Mouse (Mus musculus) embryo, embryonic 9.5 days (tissue): ENCODE measurements around the gene Zfp655.
A peak's percentile ranks its signal among the peaks of the same experiment; 100 is the strongest.
"Not testable (repeated sequence)": the region's sequence is repeated elsewhere in the genome, so short reads cannot be mapped to it uniquely, and the experiment has no call there.

Experiments
- DNase-seq: peaks from one replicate; pipeline ENCODE4 v3.0.0-alpha.2; 2017; ENCODE audit errors: extremely low spot score

Zfp655 gene

DNA sequence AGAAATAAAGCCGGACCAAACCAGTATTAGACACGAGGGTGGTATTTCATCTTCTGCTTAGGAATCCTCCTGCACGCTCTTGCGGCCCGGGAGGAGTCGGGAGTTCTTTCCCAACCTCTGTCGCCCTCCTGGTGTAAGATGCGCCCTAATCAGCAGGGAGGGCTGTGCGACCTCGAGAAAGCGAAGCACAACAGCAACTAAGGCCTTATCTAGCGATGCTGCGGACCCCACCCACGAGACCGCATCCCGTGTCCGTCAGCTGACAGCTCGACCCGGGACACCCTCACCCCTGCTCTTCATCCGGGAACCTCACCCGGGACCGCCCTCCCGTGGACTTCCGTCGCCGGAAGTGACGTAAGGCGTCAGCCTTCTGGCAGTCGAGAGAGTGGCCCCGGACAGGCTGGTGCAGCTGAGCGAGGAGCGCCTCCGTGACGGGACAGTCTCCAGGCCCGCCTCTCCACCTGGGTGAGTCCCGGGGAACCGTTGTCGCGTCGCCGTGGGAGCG is at the start of gene Zfp655:
Gene Zfp655, plus strand, starts transcription at position 349 of the 505 bp plus-strand sequence.
- peak; percentile 97 for DNase-seq

DNA sequence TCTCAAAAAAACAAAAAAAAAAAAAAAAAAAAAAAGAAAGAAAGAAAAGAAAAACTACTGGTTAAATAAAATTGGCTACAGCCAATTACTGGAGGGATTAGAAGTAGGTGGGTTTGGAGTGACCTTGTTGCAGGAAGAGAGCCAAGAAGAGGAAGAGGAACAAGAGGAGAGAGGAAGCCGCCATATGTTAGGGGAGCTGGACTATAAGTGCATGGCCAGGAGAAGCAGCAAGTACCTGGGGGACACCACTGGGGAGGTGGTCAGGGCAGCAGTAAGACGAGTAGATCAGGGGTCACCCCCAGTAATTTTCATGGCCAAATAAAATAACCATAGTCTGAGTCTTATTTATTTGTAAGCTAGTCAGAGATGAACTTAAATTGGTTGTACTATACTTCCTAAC is 46.3 kb upstream of the Zfp655 start:
- DNase-seq, result no peak

DNA sequence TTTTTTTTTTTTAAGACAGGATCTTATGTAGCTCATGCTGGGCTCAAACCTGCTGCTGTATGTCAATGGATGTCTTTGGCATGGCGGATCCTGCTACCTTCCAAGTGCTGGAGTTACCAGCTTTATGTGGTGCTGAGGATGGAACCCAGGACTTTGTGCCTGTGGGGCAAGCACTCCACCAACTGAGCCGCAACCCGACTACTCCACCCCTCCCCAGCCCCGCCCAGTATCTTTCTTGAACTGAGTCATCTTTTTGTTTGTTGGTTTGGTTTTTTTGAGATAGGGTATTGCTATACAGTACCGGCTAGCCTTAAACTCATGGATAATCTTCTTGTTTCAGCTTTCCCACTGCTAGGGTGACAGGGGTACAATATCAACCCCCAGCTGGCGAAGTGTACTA is 42.1 kb upstream of the Zfp655 start:
- DNase-seq, result no peak

DNA sequence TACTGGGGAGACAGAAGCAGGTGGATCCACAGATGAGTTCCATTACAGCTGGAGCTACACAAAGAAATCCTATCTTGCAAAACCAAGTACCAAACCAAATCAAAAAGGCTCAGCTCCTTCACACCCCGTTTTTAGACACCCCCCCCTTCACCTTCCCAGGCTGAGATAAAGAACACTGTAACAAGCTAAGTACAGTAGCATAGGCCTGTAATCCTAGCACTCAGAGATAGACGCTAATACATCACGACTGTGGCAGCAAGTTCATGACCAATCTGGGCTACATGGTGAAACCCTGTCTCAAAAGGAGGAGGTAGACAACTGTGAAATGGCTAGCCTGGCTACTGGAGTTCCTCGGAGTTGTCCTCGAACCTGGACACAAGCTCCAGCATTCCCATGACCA is 41.1 kb upstream of the Zfp655 start:
- no peak for DNase-seq

DNA sequence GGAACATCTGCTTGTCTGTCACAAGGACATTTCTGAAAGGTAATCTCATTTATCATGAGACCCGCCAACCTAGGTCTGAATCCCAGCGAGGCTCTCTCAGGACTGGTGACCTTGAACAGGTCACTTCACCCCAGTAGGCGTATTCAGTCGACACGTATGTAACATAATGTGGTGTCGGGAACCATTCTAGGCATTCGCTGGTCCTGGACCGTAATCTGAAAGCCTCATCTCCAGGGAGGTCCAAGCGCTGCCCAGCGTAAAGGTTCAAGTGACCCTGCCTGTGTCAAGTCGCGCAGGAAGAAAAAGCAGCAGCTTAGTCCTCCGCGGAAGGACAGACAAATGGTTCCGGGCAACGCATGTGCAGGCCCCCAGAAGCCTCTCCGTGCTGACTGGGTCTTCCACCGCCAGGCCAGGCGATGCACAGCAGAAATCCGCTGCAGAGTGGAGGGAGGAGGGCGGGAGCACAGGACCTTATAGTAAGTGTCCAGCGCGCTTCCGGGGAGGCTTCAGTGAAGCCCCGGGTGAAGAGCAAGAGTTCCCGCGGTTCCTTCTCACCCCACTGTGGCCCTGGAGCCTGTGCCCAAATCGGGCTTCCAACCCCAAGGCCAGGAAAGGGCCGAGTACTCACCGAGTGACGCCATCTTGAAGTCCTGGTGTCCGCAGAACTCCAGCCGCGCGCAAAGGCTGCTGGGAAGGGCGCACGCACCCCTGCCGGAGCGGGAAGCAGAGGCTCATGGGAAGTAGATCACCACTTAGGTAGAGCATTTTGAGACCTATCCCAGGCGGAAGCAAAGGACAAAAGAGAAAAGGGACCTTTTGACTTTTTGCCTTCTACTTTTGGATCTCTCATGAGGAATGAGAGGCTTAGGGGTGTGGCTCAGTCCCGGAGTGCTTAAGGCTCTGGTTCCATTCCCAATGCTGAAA is 40.4 kb upstream of the Zfp655 start:
- peak; percentile 89 for DNase-seq

DNA sequence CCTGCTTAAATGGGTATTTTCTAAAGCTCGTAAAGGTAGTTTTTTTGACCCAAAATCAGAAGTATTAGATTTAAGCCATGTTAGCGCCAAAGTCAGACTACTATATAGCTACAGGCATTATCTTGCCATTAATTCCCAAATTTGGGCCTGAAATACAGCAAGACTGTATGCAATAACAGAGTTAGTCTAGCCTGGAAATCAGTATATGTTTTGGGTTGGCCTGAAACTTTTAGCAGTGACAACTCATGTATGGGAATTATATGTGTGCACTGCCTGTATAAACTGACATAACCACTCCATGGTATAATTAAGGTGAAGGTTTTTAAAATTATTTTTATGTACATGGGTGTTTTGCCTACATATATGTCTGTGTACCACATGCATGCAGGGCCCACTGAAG is 39.6 kb upstream of the Zfp655 start, which contains the start of gene Atp5j2:
Gene Atp5j2, minus strand, starts transcription at position 101 of the 400 bp plus-strand sequence.
- no peak for DNase-seq

DNA sequence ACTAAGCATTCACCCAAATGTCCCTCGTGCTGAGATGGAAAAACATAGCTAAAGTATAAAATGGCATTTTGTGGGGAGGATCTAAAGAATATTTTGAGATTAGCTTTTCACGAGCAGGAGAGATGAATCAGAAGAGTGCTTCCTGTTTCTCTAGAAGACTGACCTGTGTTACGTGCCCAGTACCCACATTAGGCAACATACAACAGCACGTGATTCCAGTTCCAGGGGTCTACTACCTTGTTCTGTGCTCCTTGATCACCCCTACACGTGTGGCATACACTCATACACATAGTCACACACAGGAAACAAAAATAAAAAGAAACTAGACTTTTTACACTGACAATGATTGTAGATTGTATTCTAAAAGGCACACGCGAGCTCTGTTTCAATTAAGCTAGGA is 31.1 kb upstream of the Zfp655 start:
- no peak for DNase-seq

DNA sequence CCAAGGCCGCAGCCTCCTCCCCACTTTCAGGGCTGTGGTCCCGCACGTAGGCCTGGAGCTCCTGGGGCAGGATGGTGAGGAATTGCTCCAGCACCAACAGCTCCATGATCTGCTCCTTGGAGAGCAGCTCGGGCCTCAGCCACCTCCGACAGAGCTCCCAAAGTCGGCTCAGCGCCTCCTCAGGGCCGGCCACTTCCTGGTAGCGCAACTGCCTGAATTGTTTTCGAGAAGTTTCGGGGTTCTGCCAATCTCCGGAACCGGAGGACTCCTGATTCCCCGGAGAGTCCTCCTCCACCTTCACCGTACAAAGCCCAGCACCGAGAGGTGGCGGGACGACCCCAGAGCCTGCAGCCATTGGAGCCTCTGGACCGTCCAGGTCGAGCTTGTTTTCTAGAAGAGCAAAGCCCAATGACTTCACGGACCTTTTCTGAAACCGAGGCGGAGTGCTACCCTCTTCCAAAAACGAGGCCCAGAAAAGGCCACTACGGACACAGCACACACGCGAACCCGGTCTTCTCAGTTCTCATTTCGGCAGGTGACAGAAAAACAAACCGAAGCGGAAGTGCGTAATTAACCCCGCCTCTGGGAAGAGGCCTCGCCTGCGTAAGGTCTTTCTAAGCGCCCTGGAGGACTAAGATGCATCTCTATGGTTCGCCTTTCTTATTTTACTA is 30.1 kb upstream of the Zfp655 start, which contains the start of gene Zkscan14:
Gene Zkscan14, minus strand, starts transcription at position 548 of the 671 bp plus-strand sequence.
- peak; percentile 80 for DNase-seq

DNA sequence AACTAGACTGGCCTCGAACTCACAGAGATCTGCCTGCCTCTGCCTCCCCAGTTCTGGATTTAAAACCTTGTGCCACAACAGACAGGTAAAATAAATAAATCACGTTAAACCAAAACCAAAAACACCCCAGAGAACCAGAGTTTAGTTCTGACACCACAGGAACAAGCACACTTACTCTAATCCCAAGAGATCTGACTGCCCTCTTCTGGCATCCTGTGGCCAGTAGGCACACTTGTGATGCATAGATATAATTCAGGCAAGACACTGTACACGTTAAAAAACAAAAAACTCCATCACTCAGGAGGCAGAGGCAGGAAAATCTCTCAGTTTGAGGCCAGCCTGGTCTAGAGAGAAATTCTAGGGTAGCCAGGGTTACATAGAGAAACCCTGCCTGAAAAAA is 29.1 kb upstream of the Zfp655 start:
- no peak for DNase-seq

DNA sequence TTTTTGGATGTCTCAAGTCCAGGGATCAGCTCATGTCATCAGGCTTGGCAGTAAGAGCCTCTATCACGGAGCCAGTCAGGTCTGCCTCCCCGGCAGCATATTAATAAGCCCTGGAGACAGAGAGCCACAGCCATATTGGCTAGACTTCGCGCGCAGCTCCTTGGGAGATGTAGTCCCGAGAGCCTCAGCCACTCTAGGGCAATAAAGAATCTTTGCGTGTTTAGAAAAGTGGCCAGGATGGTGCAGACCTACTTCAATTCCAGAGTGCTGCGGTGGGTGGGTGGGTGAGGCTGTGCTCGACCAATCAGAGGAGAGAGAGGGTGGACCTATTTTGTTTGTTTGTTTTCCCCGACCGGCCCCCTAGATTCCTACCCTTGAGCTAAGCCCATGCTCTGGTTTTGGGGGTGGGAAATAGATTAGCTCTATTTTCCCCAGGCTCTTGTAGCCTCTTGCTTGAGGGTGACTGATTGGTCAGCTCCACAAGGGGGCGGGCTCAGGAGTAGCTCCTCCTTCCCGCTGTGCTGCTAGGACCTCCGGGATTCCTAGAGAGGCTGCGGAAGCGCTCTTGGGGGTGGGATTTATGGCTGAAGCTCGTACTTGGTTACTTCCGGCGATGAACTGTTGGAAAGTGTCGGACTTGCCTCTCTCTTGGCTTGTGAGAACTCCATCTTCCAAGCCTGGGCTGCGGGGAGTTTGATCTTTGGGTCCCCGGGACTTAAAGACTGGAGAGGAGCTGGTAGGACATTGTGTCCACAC is 27.4 kb upstream of the Zfp655 start, which contains the start of gene Zkscan5:
Gene Zkscan5, plus strand, starts transcription at position 627 of the 756 bp plus-strand sequence.
- peak; percentile 96 for DNase-seq

DNA sequence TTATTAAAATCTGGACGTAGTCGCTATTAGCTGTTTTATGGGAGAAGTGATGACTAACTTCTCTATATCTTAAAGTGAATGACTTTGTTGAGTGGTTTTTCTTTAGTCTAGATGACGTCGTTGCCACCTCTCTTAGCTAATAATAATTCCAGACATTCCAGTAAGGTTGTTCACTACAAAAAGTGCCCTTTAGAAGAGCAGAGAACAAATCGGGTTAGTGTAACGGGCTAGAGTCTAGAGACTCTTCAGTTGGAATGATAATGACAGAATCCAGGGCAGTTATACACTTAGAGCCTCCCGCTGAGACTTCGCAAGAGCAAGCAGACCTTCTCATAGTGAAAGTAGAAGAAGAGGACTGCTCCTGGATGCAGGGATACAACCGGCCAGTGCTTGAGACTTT is 26.5 kb upstream of the Zfp655 start:
- no peak for DNase-seq

DNA sequence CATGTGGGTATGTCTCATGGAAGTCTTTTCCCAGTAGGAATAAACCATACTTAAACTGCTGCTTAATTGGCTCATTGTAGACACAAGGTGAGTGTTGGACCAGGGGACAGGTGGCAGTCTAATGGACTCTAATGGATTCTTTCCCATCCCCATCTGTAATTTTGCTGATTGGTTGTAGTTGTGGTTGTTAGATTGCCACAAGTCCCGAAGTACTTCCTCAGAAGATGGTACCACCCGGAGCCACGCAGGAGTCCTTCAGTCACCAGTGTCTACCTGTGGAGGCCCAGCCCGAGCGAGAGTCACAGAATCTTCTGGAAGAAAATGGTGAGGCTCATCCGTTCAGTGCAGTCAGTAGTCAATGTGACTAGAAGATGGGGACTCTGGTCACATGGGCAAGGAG is 24.1 kb upstream of the Zfp655 start:
- no peak for DNase-seq

DNA sequence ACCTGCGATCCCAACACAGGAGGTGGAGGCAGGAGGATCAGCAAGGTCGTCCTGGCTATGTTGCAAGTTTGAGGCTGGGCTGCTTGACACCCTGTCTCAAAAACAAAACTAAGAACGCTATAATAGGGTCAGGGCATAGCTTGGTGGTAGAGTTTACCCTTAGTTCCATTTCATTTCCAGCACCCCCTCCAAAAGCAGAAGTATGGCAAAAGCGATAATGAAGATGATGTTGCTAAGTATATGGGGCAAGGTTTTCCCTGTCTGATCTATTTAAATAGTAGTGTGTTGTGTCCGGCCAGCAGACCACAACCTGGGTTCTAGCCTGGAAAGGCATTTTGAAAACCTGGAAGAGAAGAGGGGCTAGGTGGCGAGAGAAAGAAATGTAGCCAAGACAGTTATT is 23.6 kb upstream of the Zfp655 start:
- no peak for DNase-seq

DNA sequence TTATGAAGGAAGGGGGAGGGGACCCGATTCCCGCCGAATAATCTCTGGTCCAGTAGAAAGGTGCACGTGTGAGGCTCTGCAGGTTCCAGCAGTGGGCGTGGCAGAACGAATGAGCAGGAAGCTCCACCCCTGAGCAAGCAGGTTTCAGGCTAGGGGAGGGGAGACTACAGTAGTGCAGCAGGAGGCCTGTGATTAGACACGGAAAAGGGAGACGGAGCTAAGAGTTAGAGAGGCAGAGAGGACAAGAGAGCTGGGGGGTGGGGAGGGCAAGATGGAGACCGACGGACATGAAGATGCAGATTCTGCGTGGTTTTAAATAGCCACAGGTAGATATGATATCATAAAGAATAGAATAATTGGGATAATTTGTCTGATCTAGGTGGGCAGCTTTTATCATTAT is 23.1 kb upstream of the Zfp655 start:
- DNase-seq, result not testable (repeated sequence)

DNA sequence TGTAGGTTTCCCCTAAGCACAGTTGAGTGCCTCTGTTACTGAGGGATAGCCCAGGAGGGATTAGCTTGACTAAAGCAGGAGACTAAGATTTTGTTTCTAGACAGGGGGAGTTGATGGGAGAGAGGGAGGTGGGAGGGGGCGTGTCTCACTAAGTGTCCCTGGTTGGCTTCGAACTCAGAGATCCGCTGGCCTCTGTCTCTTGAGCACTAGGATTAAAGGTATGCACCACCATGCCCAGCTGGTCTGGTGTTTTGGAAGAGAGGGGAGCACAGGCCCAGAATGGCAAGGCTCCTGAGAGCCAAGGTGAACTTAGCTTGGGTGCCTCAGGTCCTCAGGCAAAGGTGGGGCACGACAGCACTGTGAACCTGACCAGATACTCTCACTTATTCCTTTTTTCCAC is 20.2 kb upstream of the Zfp655 start:
- no peak for DNase-seq

DNA sequence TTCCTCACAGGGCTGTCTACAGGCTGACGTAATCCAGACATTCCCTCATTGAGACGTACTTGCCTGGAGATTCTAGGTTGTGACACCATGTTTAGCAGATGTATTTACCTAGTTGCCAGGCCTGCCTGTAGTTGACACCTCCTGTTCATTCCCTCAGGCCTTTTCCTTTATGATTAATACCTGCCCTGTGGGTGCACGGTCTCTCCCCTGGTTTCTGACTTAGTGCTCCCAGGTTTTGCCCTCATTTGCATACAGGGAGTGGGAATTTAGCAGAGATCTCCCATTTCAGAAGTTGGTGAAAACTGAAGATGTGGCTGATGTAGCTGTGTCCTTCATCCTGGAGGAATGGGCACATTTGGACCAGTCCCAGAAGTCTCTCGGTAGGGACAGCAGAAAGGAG is 19.3 kb upstream of the Zfp655 start:
- no peak for DNase-seq

DNA sequence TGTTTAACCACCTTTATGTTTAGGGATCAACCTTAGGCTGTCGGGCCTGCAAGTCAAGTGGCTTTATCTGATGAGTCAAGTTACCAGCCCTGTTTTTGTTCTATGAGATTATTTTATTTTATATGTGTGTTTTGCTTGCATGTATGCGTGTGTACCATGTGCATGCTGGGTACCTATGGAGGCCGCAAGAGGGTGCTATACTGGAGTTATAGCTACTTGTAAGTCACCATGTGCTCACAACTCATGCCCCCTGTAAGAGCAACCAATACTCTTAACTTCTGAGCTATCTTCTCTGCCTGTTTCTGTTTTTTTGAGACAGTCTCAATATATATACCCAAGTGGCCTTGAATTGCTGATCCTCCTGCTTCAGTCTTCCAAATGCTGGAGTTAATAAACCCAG is 18.0 kb upstream of the Zfp655 start:
- no peak for DNase-seq

DNA sequence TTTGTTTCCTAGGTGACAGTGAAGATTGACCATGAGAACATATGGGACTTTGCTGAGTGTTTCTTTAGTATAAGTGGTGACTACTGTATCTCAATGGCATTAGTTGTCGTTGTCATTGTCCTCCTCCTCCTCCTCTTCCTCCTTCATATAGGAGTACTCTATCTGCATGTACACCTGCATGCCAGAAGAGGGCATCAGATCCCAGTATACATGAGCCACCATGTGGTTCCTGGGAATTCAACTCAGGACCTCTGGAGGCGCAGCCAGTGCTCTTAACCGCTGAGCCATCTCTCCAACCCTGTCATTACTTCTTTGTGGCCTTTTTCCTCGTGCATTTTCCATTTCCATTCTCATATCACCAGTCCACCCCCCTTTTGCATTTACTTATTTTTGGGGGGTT is 16.8 kb upstream of the Zfp655 start:
- DNase-seq, result no peak

DNA sequence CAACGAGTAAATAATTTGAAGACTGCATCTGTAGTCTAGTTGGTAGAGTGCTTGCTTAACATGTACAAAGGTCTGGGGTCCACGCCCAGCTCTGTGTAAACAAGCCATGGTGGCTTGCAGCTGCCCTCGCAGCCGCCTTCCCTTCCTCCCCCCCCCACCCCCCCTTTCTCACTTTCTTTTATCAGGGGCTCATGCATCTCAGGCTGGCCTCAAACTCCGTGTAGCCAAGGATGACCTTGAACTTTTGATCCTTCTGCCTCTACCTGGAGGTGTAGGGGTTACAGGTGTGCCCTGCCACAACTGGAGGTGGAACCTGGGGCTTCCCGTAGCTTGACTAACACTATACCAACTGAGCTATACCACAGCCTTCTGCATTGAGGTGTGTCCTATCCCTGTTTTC is 13.8 kb upstream of the Zfp655 start:
- no peak for DNase-seq

DNA sequence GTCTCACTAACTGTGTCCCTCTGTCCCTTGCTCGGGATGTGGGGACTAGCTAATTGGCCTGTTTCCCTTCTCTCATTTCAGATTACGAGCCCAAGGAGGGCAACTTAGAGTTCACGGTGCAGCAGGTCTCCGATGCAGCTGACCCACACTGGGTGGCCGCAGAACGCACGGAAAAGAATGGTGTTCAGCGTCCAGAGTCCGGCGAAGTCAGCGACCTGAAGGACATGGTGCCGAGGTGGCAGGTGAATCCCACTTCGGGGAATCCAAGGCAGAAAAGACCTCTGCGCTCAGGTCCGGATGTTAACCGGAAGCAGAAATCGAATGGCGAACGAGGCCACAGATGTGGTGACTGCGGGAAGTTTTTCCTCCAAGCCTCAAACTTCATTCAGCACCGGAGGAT is 13.3 kb upstream of the Zfp655 start:
- DNase-seq, result no peak

DNA sequence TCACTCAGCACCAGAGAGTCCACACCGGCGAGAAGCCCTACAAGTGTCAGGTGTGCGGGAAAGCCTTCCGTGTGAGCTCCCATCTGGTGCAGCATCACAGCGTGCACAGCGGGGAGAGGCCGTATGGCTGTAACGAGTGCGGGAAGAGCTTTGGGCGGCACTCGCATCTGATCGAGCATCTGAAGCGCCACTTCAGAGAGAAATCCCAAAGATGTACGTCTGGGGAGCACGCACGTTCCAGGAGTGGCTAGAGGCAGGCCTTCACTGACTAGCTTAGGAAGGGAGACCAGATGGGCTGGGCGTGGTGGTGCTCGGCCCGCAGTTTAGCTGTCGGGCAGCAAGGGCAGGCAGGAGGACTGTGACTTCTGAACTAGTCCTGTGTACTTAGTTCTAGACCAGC is 12.8 kb upstream of the Zfp655 start:
- DNase-seq, result no peak

DNA sequence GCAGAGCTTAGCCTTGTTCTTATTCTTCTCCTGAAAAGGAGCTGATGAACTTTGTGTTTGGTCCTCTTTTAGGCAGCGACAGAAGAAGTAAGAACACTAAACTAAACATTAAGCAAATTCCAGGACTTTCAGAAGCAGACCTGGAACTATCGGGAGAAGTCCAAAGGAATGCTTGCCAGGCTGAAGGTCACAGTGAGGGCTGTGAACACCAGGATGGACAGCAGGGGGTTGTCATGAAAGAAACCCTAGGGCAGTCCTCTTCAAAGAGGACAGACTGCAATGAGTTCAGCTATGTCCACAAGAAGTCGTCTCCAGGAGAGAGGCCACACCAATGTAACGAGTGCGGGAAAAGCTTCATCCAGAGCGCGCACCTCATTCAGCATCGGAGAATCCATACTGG is 11.5 kb upstream of the Zfp655 start:
- no peak for DNase-seq
